ENCODE assay signal across 8 mouse cellular contexts in genomic region chr11:40755109-40755627, GRCm38 (mm10). TPM values are rescaled to one million over a fixed set of nuclear protein-coding genes. Genes with fewer than 3 reads are reported as not detected.
DNase-seq lines count a peak whose midpoint lies in the region; ATAC-seq lines count a peak whose summit lies in the region.

TSS of gene Ccng1 (minus strand) at chr11:40755311.

- intact Hi-C loops in heart, postnatal 14 days (cut with DNase I) = loop anchor here (2.0 kb wide), 1 partner anchor 62 kb away; no protein-coding TSS in a partner anchor

- peak within 1 kb of the TSS; percentile 84 for H3K9ac ChIP-seq in forebrain, embryonic 14.5 days (ENCODE audit: low read length)
- peak within 1 kb of the TSS; percentile 87 for H3K9ac ChIP-seq in neural tube, embryonic 15.5 days (replicated peaks)

- ATAC-seq in forebrain, embryonic 14.5 days = peak; percentile 99
- peak; percentile 99 for ATAC-seq in neural tube, embryonic 15.5 days (ENCODE audit: low FRiP score)

- no peak within 1 kb of the TSS for H3K27ac ChIP-seq in forebrain, embryonic 14.5 days (ENCODE audit: low read depth, low read length)
- peak within 1 kb of the TSS; percentile 74; the same call in 1 of the 2 replicates for H3K27ac ChIP-seq in neural tube, embryonic 15.5 days (replicated peaks)

- peaks cover 4% of the 10 kb centered on the region; the same call in 1 of the 2 replicates for H3K4me1 ChIP-seq in forebrain, embryonic 14.5 days (ENCODE audit: control insufficient read depth, insufficient read depth, low read length)
- H3K4me1 ChIP-seq in neural tube, embryonic 15.5 days = peaks cover 12% of the 10 kb centered on the region

- H3K27me3 ChIP-seq in forebrain, embryonic 14.5 days (replicated peaks; ENCODE audit: control insufficient read depth, insufficient read depth, low read length) = no peaks in the 10 kb centered on the region
- H3K27me3 ChIP-seq in neural tube, embryonic 15.5 days (replicated peaks) = no peaks in the 10 kb centered on the region

- DNase-seq in ES-CJ7 (ENCODE audit: low read depth, low spot score) = peak; percentile 98
- peak; percentile 90 for DNase-seq in cerebellum, adult 11 months
- peak; percentile 97 for DNase-seq in forebrain, embryonic 14.5 days (ENCODE audit: low spot score)
- DNase-seq in heart, postnatal 14 days = peak; percentile 90 to 91
- peak; percentile 95 for DNase-seq in layer of hippocampus, adult 11-12 months (ENCODE audit: low spot score)
- peak; percentile 97 for DNase-seq in lung, adult 18-20 months
- DNase-seq in thymus, adult 18-20 months = peak; percentile 83 to 88

- peak within 1 kb of the TSS; percentile 73 for H3K4me2 ChIP-seq in forebrain, embryonic 14.5 days (ENCODE audit: low read length)
- peak within 1 kb of the TSS; percentile 86 for H3K4me2 ChIP-seq in neural tube, embryonic 15.5 days

- no peaks in the 10 kb centered on the region for H3K36me3 ChIP-seq in forebrain, embryonic 14.5 days (ENCODE audit: control insufficient read depth, insufficient read depth, low read length)
- H3K36me3 ChIP-seq in neural tube, embryonic 15.5 days = 0 out of 2 replicates have a peak, but pooled peaks cover 3% of the 10 kb centered on the region

- WGBS in forebrain, embryonic 14.5 days = 0% methylated on average over 25 of the region's 25 CpGs
- WGBS in neural tube, embryonic 15.5 days = 0% methylated on average over 25 of the region's 25 CpGs

- H3K9me3 ChIP-seq in forebrain, embryonic 14.5 days (replicated peaks; ENCODE audit: control insufficient read depth, low read length) = no peaks in the 10 kb centered on the region
- no peaks in the 10 kb centered on the region for H3K9me3 ChIP-seq in neural tube, embryonic 15.5 days (replicated peaks)

- H3K4me3 ChIP-seq in forebrain, embryonic 14.5 days (ENCODE audit: low read depth, low read length) = peak within 1 kb of the TSS; percentile 76
- peak within 1 kb of the TSS; percentile 85 for H3K4me3 ChIP-seq in neural tube, embryonic 15.5 days (replicated peaks)

RNA-seq across cellular contexts. Expression of gene Ccng1, which starts in this region (rescaled TPM):
- 31.7 and 39.0 TPM in 2 replicates for polyA plus RNA-seq in forebrain, embryonic 14.5 days (2014; fragmentation: Nextera tagmentation; extraction: Ambion mirVana)
- total RNA-seq in heart, postnatal 14 days (2021) = 100 to 1,000 TPM; 289 to 318 TPM
- 40.0 and 43.3 TPM in 2 replicates for polyA plus RNA-seq in neural tube, embryonic 15.5 days (2015; fragmentation: Nextera tagmentation; extraction: Ambion mirVana)
